ENCODE assay signal across 9 mouse cellular contexts in the genomic region with DNA sequence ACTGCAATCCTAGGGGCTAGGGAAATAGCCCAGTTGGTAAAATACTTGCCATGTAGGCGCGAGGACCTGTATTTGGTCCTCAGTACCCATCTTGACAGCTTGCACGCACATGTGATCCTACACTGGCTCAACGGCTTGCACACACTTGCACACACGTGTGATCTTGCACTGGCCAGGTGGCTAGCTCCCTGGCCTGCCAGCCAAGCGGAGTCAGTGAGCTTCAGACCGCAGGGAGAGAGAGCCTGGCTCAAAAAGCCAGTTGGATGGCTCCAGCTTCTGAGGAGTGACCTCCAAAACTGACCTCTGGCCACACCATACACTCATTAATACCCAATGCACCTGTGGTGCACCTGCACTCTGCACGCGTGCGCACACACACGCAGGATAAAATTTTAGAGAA. TPM values are rescaled to one million over a fixed set of nuclear protein-coding genes. Genes with fewer than 3 reads are reported as not detected.
DNase-seq lines count a peak whose midpoint lies in the region; ATAC-seq and TF ChIP-seq lines count a peak whose summit lies in the region.
"Had no signal": no experiment of that assay in that cellular context is flagged by ENCODE, and none has a peak within 500 bp of the region (broad histone marks: within the 10 kb centered on the region; RNA-seq: fewer than 3 reads in every experiment).

No protein-coding gene starts in this region.

- H3K9me3 ChIP-seq in heart, embryonic 11.5 days (replicated peaks; ENCODE audit: control insufficient read depth, low read length): no peaks in the 10 kb centered on the region
- no peaks in the 10 kb centered on the region for H3K9me3 ChIP-seq in neural tube, embryonic 11.5 days (ENCODE audit: control insufficient read depth, low read length)

- peak overlapping the region; percentile 84 for H3K9ac ChIP-seq in heart, embryonic 11.5 days (ENCODE audit: low read depth, low read length)
- no peak overlapping the region for H3K9ac ChIP-seq in neural tube, embryonic 11.5 days (ENCODE audit: low read length)
- peak overlapping the region; percentile 99 for H3K9ac ChIP-seq in liver, adult 2 months (ENCODE audit: low read depth, low read length)

- intact Hi-C loops in left cerebral cortex, postnatal 25 days (cut with DNase I): no loop called here

- TF ChIP-seq POLR2A in liver, adult 2 months (IDR thresholded peaks at IDR 0.05; ENCODE audit: extremely low read depth, insufficient read depth, low read length): no peak

- 87% methylated on average over 11 of the region's 11 CpGs for WGBS in heart, embryonic 11.5 days (ENCODE audit: insufficient replicate concordance)
- 86% methylated on average over 11 of the region's 11 CpGs for WGBS in neural tube, embryonic 11.5 days
- WGBS in liver, adult 2 months: 27% methylated on average over 11 of the region's 11 CpGs

- no peak for TF ChIP-seq CTCF in liver, adult 2 months (IDR thresholded peaks at IDR 0.05; ENCODE audit: low read depth, low read length)

- H3K27ac ChIP-seq in heart, embryonic 11.5 days (ENCODE audit: low read depth, low read length): no peak overlapping the region
- no peak overlapping the region for H3K27ac ChIP-seq in neural tube, embryonic 11.5 days (ENCODE audit: low read depth, low read length)
- peak overlapping the region; percentile 96 for H3K27ac ChIP-seq in liver, adult 2 months (replicated peaks; ENCODE audit: insufficient read depth, low read depth, low read length)

- H3K36me3 ChIP-seq in heart, embryonic 11.5 days (ENCODE audit: control insufficient read depth, insufficient read depth, low read length): no peaks in the 10 kb centered on the region
- no peaks in the 10 kb centered on the region for H3K36me3 ChIP-seq in neural tube, embryonic 11.5 days (ENCODE audit: control insufficient read depth, insufficient read depth, low read length)
- H3K36me3 ChIP-seq in liver, adult 2 months (ENCODE audit: control insufficient read depth, insufficient read depth, low read length): peaks cover 4% of the 10 kb centered on the region

- DNase-seq in heart, postnatal 4 days: no peak
- no peak for DNase-seq in neural tube, embryonic 11.5 days (ENCODE audit: low spot score)
- DNase-seq in neural tube, embryonic 10.5 days (ENCODE audit: extremely low spot score, low spot score): no peak
- peak; percentile 88 for DNase-seq in liver, adult 2 months (ENCODE audit: extremely low read depth, low read depth, low spot score)
- DNase-seq in left cerebral cortex, postnatal 25 days (ENCODE audit: low spot score in 2 of 2): no peak
- no peak for DNase-seq in cerebellum, adult 9-11 months
- DNase-seq in adrenal gland, postnatal 10 days: no peak
- DNase-seq: kidney, postnatal 4 days had no signal

- H3K27me3 ChIP-seq in heart, embryonic 11.5 days (ENCODE audit: control insufficient read depth, insufficient read depth, low read length): no peaks in the 10 kb centered on the region
- H3K27me3 ChIP-seq in neural tube, embryonic 11.5 days (ENCODE audit: control insufficient read depth, insufficient read depth, low read length): peaks cover 6% of the 10 kb centered on the region; the same call in 1 of the 2 replicates
- H3K27me3 ChIP-seq in liver, adult 2 months (ENCODE audit: control insufficient read depth, insufficient read depth, low read length): no peaks in the 10 kb centered on the region

- peak overlapping the region; percentile 92 for H3K4me2 ChIP-seq in heart, embryonic 11.5 days
- 0 out of 2 replicates have a peak overlapping the region, but pooled peaks have one; percentile 9 for H3K4me2 ChIP-seq in neural tube, embryonic 11.5 days (ENCODE audit: low read depth)

- H3K4me1 ChIP-seq in heart, embryonic 11.5 days (ENCODE audit: control insufficient read depth, insufficient read depth, low read length): peaks cover 16% of the 10 kb centered on the region
- H3K4me1 ChIP-seq in neural tube, embryonic 11.5 days (ENCODE audit: control insufficient read depth, insufficient read depth, low read length): peaks cover 5% of the 10 kb centered on the region
- peaks cover 20% of the 10 kb centered on the region for H3K4me1 ChIP-seq in liver, adult 2 months (ENCODE audit: control insufficient read depth, insufficient read depth, low read length)

- ATAC-seq in heart, embryonic 11.5 days (replicated peaks; ENCODE audit: insufficient number of reproducible peaks, low FRiP score, low TSS enrichment): no peak
- ATAC-seq in neural tube, embryonic 11.5 days (ENCODE audit: insufficient read depth, low FRiP score, low TSS enrichment): no peak

- H3K4me3 ChIP-seq in heart, embryonic 11.5 days (ENCODE audit: low read depth, low read length): peak overlapping the region; percentile 84
- 0 out of 2 replicates have a peak overlapping the region, but pooled peaks have one; percentile 16 for H3K4me3 ChIP-seq in neural tube, embryonic 11.5 days (ENCODE audit: low read depth, low read length)
- H3K4me3 ChIP-seq in liver, adult 2 months (ENCODE audit: insufficient read depth, low read depth, low read length): peak overlapping the region; percentile 91

- peaks cover 14% of the 10 kb centered on the region; the same call in 1 of the 2 replicates for H3K79me2 ChIP-seq in liver, adult 2 months (ENCODE audit: control insufficient read depth, insufficient read depth, low read length)

RNA-seq across cellular contexts. Expression of gene Creg1, which starts 1.5 kb away (rescaled TPM):
- 108 and 109 TPM in 2 replicates for polyA plus RNA-seq in heart, embryonic 11.5 days (2014; fragmentation: Nextera tagmentation; extraction: Ambion mirVana)
- 10 to 100 TPM; 24.3 to 28.7 TPM for total RNA-seq in heart, postnatal 4 days (2021)
- polyA plus RNA-seq in neural tube, embryonic 11.5 days (2014; fragmentation: Nextera tagmentation; extraction: Ambion mirVana): 36.9 and 39.2 TPM in 2 replicates
- total RNA-seq in liver, adult 2 months (2014; rRNA removed): 414 and 570 TPM in 2 replicates
- polyA plus RNA-seq in liver, adult 2 months (2012; rRNA removed): 420 and 447 TPM in 2 replicates
- 10 to 100 TPM; 27.1 to 28.5 TPM for total RNA-seq in left cerebral cortex, postnatal 25 days (2021)
- total RNA-seq in adrenal gland, postnatal 10 days (2021): 10 to 100 TPM; 51.2 TPM

RNA-seq across cellular contexts. Expression of gene Cd247, which starts 23.4 kb away (rescaled TPM):
- polyA plus RNA-seq in heart, embryonic 11.5 days (2014; fragmentation: Nextera tagmentation; extraction: Ambion mirVana): 0.64 and 0.90 TPM in 2 replicates
- total RNA-seq in heart, postnatal 4 days (2021): under 1 TPM; 0.29 to 0.69 TPM
- 0.86 and 2.0 TPM in 2 replicates for polyA plus RNA-seq in neural tube, embryonic 11.5 days (2014; fragmentation: Nextera tagmentation; extraction: Ambion mirVana)
- total RNA-seq in liver, adult 2 months (2014; rRNA removed): 0.40 and 0.55 TPM in 2 replicates
- polyA plus RNA-seq in liver, adult 2 months (2012; rRNA removed): 0.36 and 0.64 TPM in 2 replicates
- total RNA-seq in left cerebral cortex, postnatal 25 days (2021): not detected
- 1 to 10 TPM; 3.2 to 4.5 TPM for total RNA-seq in adrenal gland, postnatal 10 days (2021)

RNA-seq across cellular contexts. Expression of gene Rcsd1, which starts 55.5 kb away (rescaled TPM):
- 85.4 and 91.8 TPM in 2 replicates for polyA plus RNA-seq in heart, embryonic 11.5 days (2014; fragmentation: Nextera tagmentation; extraction: Ambion mirVana)
- 100 to 1,000 TPM; 107 to 115 TPM for total RNA-seq in heart, postnatal 4 days (2021)
- polyA plus RNA-seq in neural tube, embryonic 11.5 days (2014; fragmentation: Nextera tagmentation; extraction: Ambion mirVana): 7.1 and 10.4 TPM in 2 replicates
- 2.6 and 3.0 TPM in 2 replicates for total RNA-seq in liver, adult 2 months (2014; rRNA removed)
- polyA plus RNA-seq in liver, adult 2 months (2012; rRNA removed): 2.8 and 3.3 TPM in 2 replicates
- 1 to 10 TPM; 4.9 to 6.0 TPM for total RNA-seq in left cerebral cortex, postnatal 25 days (2021)
- 10 to 100 TPM; 27.8 to 32.6 TPM for total RNA-seq in adrenal gland, postnatal 10 days (2021)

Comparison
In these comparisons a context has a peak if more than half of its experiments do, and no peak if none do; other contexts are left out.
1. H3K4me3 ChIP-seq: peak in every context shown above with its lines; median percentile 91 in liver, adult 2 months; 84 in heart, embryonic 11.5 days; 16 in neural tube, embryonic 11.5 days.